Mouse (Mus musculus) embryo, embryonic 10.5 days (tissue): ENCODE measurements around the gene Nmu.

Experiments used
- DNase-seq: peaks from one replicate; pipeline ENCODE4 v3.0.0-alpha.2; 2015; ENCODE audit warnings: low spot score

Nmu gene

GRCm38 (mm10) chr5:76321249-76322196 is 42.1 kb downstream of the Nmu start:
- DNase-seq: peak; percentile 30

- no peak for DNase-seq
Observed at GRCm38 (mm10) chr5:76308206-76308605, 55.4 kb downstream of the Nmu start.

- no peak for DNase-seq
Observed at GRCm38 (mm10) chr5:76306261-76306660, 57.3 kb downstream of the Nmu start.

- peak; percentile 65 for DNase-seq
Observed at GRCm38 (mm10) chr5:76305616-76306015, 58.0 kb downstream of the Nmu start.

GRCm38 (mm10) chr5:76304452-76305341 is 58.9 kb downstream of the Nmu start, which contains the start of gene Clock:
Gene Clock, minus strand, starts transcription at chr5:76304792.
- peak; percentile 91 for DNase-seq

GRCm38 (mm10) chr5:76303745-76304451 is 59.7 kb downstream of the Nmu start:
- DNase-seq: peak; percentile 80

GRCm38 (mm10) chr5:76303379-76303744 is 60.2 kb downstream of the Nmu start:
- DNase-seq: no peak

GRCm38 (mm10) chr5:76302009-76302408 is 61.6 kb downstream of the Nmu start:
- DNase-seq: no peak

GRCm38 (mm10) chr5:76289234-76289691 is 74.3 kb downstream of the Nmu start:
- DNase-seq: no peak

- no peak for DNase-seq
Observed at GRCm38 (mm10) chr5:76288256-76288655, 75.3 kb downstream of the Nmu start.

GRCm38 (mm10) chr5:76287062-76287461 is 76.5 kb downstream of the Nmu start:
- no peak for DNase-seq

- no peak for DNase-seq
Observed at GRCm38 (mm10) chr5:76285699-76286098, 77.9 kb downstream of the Nmu start.

- no peak for DNase-seq
Observed at GRCm38 (mm10) chr5:76283890-76284289, 79.7 kb downstream of the Nmu start.
